Mouse (Mus musculus): Measurements from ENCODE around the gene Mafg.
"Not testable (repeated sequence)": the region's sequence is repeated elsewhere in the genome, so short reads cannot be mapped to it uniquely, and the experiment has no call there.

Mafg gene

DNA sequence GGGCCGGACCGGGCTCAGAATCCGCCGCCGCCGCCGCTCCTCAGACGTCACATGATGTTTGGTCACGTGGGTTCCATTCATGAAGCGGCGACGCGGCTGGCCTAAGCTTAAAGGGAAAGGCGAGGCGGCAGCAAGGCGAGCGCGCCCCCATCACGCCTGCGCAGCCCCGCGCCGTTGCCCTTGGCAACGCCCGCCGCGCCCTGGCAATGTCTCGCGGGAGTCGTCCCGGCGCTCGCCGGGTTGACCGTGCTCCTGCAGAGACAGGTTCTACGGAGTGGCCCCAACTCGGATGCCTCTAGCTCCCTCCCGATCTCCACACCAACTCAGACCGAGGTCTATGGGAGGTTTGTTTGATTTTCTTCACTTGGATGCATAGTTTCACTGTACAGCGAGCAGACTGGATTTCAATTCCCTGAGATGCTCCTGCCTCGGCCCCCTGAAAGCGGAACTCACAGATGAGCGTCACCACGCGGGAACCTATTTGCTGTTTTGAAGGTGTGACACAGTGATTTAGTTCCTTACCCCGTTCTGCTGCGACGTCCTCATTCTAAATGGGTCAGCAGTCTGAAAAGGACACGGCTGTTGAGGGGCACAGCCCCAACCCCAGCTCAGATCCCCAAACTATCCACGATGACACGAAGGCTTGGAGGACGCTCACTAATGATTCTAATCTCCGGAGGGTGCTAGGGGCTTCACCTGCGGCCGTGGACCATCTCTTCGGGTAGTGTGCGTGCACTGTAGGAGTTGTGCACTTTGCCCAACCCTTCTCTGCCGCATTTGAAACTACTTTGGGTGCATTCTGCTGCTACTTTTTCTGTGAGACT lies at the start of gene Mafg:
Gene Mafg (minus strand): TSS at position 81 of the 824 bp plus-strand sequence.
- peak; percentile 94 to 95 for DNase-seq

- no peak for DNase-seq
Observed at GRCm38 (mm10) chr11:120682683-120683082, 49.3 kb upstream of the Mafg start.

DNA sequence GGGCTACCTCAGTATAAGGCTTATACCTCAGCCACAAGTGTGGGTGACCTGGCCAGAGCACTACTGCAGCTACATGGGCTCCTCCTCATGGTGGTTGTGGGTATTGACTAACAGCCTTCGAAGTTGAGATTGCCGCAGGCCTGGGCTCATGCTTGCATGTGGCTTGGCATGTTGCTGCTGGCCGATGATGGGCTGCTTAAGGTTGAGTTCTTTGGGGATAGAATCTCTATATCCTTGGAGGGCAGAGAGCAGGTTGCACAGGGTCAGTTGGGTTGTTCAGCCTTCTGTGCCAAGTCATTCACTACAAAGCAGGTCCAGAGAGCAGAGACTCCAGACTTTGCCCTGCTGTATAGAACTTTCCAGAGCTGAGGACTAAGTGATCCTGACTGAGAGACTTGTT lies 46.5 kb upstream of the Mafg start:
- DNase-seq, result peak in 1 of 2 experiments; percentile 34

DNA sequence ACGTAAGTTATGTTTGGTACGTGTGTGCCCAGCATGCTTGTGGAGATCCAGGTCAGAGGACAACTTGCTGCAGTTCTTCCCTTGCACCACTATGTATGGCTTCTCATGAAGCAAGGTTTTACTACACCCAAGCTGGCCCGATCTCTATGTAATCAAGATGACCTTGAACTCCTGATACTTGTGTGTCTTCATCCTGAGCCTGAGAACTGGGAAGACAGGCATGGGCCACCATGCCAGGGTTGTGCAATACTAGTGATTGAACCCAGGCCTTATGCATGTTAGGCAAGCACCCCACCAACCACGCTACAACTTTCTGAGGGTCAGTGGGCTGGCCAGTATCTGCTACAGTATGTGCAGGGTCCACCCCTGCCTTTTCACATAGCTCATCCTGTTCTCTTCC lies 43.6 kb upstream of the Mafg start:
- no peak for DNase-seq

DNA sequence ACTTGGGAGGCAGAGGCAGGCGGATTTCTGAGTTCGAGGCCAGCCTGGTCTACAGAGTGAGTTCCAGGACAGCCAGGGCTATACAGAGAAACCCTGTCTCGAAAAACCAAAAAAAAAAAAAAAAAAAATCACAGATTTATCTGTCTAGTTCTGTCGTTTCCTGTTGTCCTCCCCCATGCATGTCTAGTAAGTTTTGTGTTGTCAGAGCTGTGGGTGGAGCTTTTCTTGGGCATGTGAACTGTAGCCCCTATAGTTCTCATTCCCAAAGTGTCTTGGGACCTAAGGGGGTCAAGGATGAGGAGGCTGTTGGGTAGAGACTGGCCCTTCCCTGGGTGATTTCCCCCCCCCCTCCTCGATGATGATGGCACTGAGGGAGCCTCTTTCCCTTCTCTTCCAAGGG lies 42.5 kb upstream of the Mafg start:
- DNase-seq, result not testable (repeated sequence)

DNA sequence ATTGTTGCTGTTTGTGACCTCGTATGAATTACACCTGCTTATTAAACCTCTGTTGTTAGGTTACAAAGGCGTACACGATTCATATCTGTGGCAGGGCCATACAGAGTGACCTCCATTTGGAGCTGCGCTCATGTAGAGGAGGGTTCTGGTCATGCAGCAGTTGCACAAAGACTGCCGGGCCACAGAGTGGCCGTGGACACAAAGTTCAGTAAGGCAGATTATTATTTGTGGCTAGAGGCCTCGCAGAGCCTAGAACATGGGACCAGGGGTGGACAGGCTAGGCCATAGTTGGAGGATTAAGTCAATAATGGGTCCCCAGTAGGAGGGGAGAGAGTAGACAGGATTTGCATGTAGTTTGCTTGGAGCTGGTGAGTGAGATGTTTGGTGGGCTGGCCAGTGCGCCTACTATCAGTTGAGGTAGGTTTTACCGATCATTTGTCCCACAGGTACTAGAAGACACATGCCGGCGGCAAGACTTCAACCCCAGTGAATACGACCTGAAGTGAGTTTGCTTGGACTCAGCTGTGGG lies 40.3 kb upstream of the Mafg start:
- DNase-seq, result no peak

GRCm38 (mm10) chr11:120672687-120673593 lies 39.5 kb upstream of the Mafg start, which contains the start of gene Aspscr1:
TSS of gene Aspscr1 (plus strand) at chr11:120672973.
- DNase-seq, result peak; percentile 95 to 96

GRCm38 (mm10) chr11:120666617-120667016 lies 33.2 kb upstream of the Mafg start:
- DNase-seq, result peak in 1 of 2 experiments; percentile 30

DNA sequence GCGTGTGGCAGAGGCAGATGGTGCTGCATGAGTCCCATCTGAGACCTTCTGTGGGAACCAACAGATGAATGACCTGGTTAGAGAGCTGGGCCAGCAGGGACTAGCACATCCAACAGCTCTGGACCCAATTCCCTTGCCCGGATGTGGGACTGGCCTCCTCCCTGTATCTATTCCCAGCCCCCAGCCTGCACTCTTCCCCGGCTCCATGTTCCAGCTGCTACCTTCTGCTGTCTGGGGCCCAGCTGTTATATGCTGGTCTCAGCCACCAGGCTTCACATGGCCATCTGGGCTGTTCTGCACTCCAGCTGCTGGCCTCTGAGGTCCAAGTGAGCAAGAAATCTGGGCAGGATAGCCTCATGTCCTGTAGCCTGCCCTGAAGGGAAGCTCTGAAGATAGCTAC lies 32.0 kb upstream of the Mafg start:
- DNase-seq, result peak; percentile 52 to 64

GRCm38 (mm10) chr11:120663714-120664113 lies 30.3 kb upstream of the Mafg start:
- no peak for DNase-seq

DNA sequence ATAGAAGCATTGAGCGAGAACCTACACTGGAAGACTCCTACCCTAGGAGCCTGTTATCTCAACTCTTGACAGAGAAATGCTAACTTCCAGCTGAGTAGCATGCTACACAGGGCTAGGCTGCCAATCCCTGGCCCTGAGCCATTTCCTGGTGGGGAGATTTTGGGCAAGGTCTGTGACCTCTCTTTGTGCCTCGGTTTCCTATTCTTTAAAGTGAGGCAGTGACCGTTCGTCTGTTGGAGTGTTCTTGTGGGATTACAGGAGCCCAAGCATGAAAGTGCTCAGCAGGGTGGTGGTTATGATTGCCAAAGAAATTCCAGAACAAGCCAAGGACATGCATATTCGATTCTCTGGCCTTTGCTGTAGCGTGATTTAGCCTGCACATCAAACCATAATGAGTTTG lies 29.4 kb upstream of the Mafg start:
- no peak for DNase-seq

DNA sequence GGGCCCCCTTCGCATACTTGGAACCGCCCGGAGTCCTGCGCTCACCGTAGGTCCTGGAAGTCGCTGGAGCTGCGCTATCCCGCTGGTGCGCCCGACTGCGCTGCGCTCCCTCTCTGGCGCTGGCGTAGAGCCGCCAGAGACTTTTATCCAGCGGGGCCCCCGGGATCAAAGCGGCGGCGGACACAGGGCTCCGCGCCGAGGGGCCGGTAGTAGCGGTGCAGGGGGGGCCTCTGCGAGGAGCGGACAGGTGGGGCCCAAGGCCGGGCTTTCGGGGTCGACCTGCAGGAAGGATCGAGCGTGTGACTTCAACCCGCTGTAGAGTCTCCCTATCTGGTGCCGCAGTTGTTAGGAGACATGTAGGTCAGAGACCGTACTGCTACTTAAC lies 27.7 kb upstream of the Mafg start, which contains the start of gene Notum:
Gene Notum (minus strand): TSS at position 100 of the 385 bp plus-strand sequence.
- DNase-seq, result no peak

GRCm38 (mm10) chr11:120660301-120661075 lies 27.1 kb upstream of the Mafg start:
- DNase-seq, result peak; percentile 19 to 48

- DNase-seq, result no peak
Observed at GRCm38 (mm10) chr11:120659509-120660300, 26.3 kb upstream of the Mafg start.

DNA sequence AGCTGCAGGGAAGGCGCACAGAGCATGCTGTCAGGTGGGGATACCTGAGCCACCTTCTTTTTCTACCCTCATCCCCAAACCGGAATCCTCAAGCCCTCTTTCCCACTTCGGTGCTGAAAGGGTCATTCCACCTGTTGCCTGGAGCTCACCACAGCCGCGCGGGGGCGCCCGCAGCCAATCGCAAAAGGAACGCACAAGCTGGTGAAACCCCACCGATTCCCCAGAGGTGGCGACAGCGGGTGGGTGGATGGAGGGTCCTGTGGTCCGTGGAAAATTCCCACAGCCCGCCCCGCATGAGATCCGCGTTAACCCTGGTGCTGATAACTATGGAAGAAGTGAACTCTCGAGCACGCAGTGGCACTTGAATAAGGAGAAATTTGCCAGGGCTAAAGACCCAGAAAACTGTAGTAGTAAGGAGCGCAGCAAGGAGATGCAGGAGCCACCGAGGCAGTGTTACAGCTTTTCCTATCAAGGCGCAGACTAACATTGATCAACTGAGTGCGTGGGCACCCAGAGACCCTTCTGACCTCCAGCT lies 25.5 kb upstream of the Mafg start:
- peak; percentile 82 to 89 for DNase-seq

GRCm38 (mm10) chr11:120657301-120657700 lies 23.9 kb upstream of the Mafg start:
- DNase-seq, result no peak

DNA sequence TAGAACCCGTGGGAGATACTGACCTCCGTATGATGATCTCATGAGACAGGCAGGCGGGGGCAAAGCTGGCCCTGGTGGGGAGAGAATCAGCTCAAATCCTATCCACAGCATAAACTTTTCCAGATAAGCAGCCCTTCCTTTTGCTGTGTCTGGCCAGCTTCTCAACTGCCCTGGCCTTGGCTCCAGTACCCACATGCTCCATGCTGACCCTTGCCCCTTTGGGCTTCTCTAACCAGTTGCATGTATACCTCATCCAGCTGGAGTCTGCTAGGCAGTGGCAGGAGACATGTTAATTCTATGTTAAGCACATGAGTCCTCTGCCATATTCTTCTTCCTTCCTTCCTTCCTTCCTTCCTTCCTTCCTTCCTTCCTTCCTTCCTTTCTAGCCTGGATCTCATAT lies 21.3 kb upstream of the Mafg start:
- no peak for DNase-seq

DNA sequence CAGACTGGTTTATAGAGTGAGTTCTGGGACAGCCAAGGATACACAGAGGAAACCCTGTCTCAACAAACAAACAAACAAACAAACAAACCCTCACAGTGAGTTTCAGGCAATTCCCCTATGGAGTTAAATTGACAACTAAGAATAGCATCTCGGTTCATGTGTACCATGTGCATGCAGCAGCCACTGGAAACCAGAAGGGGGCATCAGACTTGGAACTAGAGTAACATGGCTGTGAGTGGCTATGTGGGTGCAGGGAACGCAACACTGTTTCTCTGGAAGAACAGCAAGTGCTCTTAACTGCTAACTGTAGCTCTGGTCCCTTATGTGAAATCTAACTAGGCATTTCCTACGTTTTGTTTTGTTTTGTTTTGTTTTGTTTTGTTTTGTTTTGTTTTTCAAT lies 18.5 kb upstream of the Mafg start:
- no peak for DNase-seq

GRCm38 (mm10) chr11:120648001-120648476 lies 14.6 kb upstream of the Mafg start, which contains the start of gene Myadml2:
TSS of gene Myadml2 (minus strand) at chr11:120648158.
- peak; percentile 40 to 56 for DNase-seq

- no peak for DNase-seq
Observed at GRCm38 (mm10) chr11:120647047-120647830, 13.8 kb upstream of the Mafg start.

All from lung, adult 18-20 months (tissue).